Mouse (Mus musculus) E14TG2a.4 (cell line): Measurements from ENCODE around the gene Sox4.

Experiments
- H3K27me3 ChIP-seq: 2 replicates; pipeline ENCODE4 v1.6.1; 2014; ENCODE audit warnings: low read length, control low read depth; ENCODE audit not compliant: insufficient read depth
- H3K36me3 ChIP-seq: 2 replicates; pipeline ENCODE4 v1.6.1; 2014; ENCODE audit warnings: low read length, control low read depth; ENCODE audit not compliant: insufficient read depth
- H3K4me1 ChIP-seq: replicated peaks from 2 replicates; pipeline ENCODE4 v1.6.1; 2014; ENCODE audit warnings: low read depth, low read length, control low read depth
- H3K4me3 ChIP-seq: replicated peaks from 2 replicates; pipeline ENCODE4 v1.5.1; 2014; ENCODE audit warnings: mild to moderate bottlenecking, low read length
- H3K9me3 ChIP-seq: 2 replicates; pipeline ENCODE4 v1.6.1; 2014; ENCODE audit warnings: low read length, control low read depth
- CTCF ChIP-seq: conservative IDR thresholded peaks from 2 replicates; pipeline ENCODE4 v1.5.1; 2014; ENCODE audit warnings: low read length
- NANOG ChIP-seq: IDR thresholded peaks from 2 replicates; pipeline ENCODE4 v1.6.1; 2014; ENCODE audit warnings: borderline replicate concordance, low read length, mixed read lengths
- POU5F1 ChIP-seq: IDR thresholded peaks from 2 replicates; pipeline ENCODE4 v1.6.1; 2014; ENCODE audit warnings: low read length, borderline replicate concordance

Gene Sox4

DNA sequence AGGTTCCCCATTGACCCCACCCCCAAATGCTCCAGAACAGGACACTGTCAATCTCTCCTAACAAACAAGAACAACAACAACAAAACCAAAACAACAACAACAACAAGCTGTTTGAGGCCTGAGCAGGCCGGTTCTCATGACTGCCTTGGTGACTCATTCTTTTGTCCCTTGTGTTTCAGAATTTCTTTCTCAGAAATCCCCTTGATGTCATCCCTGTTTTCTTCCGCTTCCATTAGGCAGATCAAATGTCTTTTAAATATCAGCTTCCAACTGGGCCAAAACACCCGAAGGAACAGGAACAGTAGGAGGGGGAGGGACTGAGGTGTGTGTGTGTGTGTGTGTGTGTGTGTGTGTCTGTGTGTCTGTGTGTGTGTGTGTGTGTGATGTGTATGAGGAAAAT, 21.7 kb downstream of the Sox4 start:
- Histone ChIP-seq H3K9me3 (no peaks in the 10 kb centered on the region), H3K4me1 (peaks cover 32% of the 10 kb centered on the region), H3K27me3 (no peaks in the 10 kb centered on the region), H3K36me3 (no peaks in the 10 kb centered on the region), H3K4me3 (no peak overlapping the region)
- TF ChIP-seq POU5F1 (no peak), NANOG (no peak), CTCF (no peak)

DNA sequence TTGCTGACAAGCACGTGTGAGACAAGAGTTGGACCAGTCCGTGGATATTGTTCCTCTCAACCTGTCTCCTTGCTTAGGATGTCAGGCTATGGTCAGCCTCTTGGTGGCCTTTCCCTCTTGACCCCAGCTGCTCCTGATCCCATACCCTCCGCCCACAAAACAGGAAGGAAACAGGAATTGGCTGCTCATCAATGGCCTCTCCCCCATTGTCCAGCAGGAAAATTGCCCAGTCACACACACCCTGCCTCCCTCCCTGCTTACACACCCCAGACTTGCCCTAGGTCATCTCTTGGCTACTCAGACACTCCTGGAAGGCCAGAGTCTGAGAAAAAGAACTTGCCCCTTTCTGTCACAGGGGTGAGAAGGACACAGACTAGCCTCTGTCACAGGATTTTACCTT, 22.2 kb downstream of the Sox4 start:
- H3K9me3 ChIP-seq = no peaks in the 10 kb centered on the region
- H3K27me3 ChIP-seq = no peaks in the 10 kb centered on the region
- H3K4me1 ChIP-seq = peaks cover 36% of the 10 kb centered on the region
- H3K4me3 ChIP-seq = no peak overlapping the region
- TF ChIP-seq CTCF (no peak), POU5F1 (no peak), NANOG (no peak)
- no peaks in the 10 kb centered on the region for H3K36me3 ChIP-seq

DNA sequence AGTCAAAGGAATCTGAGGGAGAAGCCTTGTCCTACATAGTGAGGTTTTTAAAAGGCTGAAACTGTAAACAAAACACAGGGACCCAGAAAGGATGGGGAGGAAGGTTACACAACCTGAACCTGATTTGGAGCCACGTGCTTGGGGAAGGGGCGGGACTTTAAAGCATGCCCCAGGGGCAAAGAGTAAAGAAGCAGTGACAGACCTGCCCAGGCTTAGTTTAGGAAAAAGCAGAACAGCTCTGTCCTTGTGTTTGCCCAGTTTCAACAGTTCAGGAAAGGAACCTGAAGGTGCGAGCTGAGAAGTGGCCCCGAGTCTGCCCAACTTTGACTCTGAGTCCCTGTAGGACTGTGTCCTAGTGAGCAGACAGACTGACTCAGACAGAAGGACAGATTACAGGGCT, 23.1 kb downstream of the Sox4 start:
- Histone ChIP-seq H3K36me3 (no peaks in the 10 kb centered on the region), H3K4me3 (no peak overlapping the region), H3K4me1 (peaks cover 36% of the 10 kb centered on the region), H3K27me3 (no peaks in the 10 kb centered on the region), H3K9me3 (no peaks in the 10 kb centered on the region)
- no peak for TF ChIP-seq CTCF
- no peak for TF ChIP-seq NANOG
- TF ChIP-seq POU5F1 = no peak

DNA sequence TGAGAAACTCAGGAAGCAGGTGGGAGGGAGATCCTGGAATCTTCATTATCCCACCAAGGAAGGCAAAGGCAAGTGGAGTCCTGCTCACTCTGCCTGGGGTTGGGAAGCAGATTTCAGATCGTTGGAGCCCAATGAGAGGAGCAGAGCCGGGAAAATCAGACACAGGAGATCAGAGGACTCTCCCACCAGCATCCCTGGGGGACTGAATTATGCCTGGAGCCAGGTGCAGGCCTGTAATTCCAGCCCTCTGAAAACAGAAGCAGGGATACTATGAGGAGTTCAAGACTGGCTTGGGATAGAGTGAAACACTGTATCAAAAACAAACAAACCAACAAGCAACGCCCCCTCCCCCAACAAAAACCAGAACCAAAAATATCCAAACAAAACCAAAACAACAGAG, 23.6 kb downstream of the Sox4 start:
- TF ChIP-seq NANOG (no peak), POU5F1 (no peak), CTCF (no peak)
- no peak overlapping the region for H3K4me3 ChIP-seq
- H3K4me1 ChIP-seq = peaks cover 36% of the 10 kb centered on the region
- H3K36me3 ChIP-seq = no peaks in the 10 kb centered on the region
- H3K9me3 ChIP-seq = no peaks in the 10 kb centered on the region
- H3K27me3 ChIP-seq = no peaks in the 10 kb centered on the region

DNA sequence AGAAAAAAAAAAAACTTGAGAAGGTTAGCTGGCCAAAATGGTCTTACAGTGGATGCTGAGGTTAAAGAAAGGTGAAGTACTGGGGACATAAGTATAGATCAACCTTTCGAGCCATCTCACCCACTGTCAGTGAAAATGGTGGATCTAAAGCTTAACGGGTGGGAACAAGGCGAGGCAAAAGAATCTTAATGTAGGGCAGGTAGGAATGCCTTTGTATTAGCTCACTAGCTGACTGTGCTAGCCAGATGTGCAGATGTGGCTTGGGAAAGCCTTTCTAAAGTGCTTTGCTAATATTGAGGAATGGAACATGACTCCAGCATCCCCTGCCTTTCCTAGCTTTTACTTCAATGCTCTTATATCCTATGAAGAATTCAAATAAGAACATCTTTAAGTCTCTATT, 30.4 kb downstream of the Sox4 start:
- 0 out of 2 replicates have a peak, but pooled peaks cover 3% of the 10 kb centered on the region for H3K9me3 ChIP-seq
- H3K36me3 ChIP-seq = no peaks in the 10 kb centered on the region
- no peaks in the 10 kb centered on the region for H3K27me3 ChIP-seq
- no peak overlapping the region for H3K4me3 ChIP-seq
- H3K4me1 ChIP-seq = peaks cover 19% of the 10 kb centered on the region
- no peak for TF ChIP-seq NANOG
- TF ChIP-seq CTCF = no peak
- no peak for TF ChIP-seq POU5F1

DNA sequence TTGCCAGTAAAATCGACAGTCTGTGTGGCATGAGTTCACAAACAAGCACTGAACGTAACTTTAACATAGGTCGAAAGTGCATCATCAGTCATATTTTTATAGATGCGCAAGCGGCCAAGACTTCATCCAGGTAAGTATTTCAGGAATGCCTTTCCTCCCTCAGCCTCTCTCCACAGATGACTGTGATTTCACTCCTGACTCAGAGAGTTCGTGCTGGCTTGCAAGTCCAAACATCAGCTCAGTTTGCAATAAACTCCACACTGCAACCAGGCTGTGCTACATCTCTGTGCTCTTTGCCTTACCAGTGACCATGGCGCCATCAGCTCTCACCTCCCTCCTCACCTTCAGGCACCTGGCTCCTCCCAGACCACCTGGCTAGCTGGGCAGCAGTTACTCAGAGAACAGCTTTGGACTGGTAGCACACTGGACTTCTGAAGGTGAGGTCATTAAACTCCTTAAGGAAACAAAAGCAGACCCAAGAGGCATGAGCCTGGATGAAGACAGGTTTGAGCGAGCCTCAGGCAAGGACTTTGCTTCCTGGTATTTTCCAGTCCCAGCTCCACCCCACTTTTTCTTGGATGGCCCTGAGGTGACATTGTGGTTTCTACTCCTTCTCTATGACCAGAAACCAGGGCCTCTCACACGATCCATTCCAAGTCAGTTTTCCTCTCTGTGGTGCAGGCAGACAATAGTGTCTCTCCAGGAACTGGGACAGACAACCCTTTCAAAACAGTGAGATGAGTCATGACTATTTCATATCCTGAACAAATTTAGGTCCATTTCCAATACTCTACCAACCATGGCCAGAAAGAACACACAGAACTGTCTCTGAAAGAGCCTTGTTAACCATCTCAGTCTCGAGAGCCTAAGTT, 35.9 kb downstream of the Sox4 start:
- H3K9me3 ChIP-seq = 0 out of 2 replicates have a peak, but pooled peaks cover 3% of the 10 kb centered on the region
- H3K4me1 ChIP-seq = peaks cover 11% of the 10 kb centered on the region; the same call in 1 of the 2 replicates
- no peak for TF ChIP-seq NANOG
- no peak for TF ChIP-seq CTCF
- TF ChIP-seq POU5F1 = no peak
- H3K36me3 ChIP-seq = no peaks in the 10 kb centered on the region
- no peak overlapping the region for H3K4me3 ChIP-seq
- 0 out of 2 replicates have a peak, but pooled peaks cover 2% of the 10 kb centered on the region for H3K27me3 ChIP-seq

DNA sequence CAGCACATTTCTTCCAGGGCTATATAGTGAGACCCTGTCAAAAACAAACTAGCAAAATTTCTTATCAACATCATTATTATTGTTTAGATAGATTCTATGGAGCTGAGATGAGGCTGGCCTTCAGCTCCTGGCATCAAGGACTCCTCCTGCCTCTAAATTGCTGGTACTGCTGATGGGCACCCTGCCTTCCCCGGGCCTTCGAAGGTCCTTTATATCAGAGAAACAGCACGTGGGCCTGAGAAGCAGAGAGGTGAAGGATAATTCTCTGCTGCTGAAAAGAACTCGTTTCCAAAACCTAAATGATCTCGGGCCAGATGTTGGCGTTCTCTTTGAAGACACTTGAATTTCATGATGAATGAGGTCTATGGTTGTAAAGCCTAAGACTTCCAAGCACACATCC, 39.9 kb downstream of the Sox4 start:
- Histone ChIP-seq H3K4me1 (peaks cover 33% of the 10 kb centered on the region), H3K36me3 (no peaks in the 10 kb centered on the region), H3K9me3 (no peaks in the 10 kb centered on the region), H3K4me3 (no peak overlapping the region), H3K27me3 (0 out of 2 replicates have a peak, but pooled peaks cover 2% of the 10 kb centered on the region)
- TF ChIP-seq CTCF (no peak), NANOG (no peak), POU5F1 (no peak)

DNA sequence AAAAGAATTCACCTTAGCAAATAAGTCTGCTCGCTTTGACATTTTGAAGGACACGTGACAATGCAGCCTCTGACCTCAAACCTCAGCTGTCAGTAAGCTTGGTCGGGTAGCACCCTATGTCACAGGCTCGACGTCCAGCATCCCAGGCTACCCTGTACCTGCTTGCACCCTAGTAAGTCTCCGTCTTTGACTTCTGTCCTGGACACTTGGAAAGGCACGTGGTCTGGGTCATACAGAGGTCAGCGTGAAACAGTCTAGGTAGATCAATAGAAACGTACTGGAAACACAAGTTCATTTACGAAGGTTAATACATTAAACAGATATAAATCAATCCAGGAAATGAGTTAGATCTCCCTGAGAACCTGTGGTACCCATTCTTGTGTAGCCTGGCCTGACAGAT, 46.5 kb downstream of the Sox4 start:
- Histone ChIP-seq H3K27me3 (no peaks in the 10 kb centered on the region), H3K36me3 (no peaks in the 10 kb centered on the region), H3K4me3 (no peak overlapping the region), H3K9me3 (no peaks in the 10 kb centered on the region), H3K4me1 (peaks cover 31% of the 10 kb centered on the region)
- TF ChIP-seq NANOG = no peak
- no peak for TF ChIP-seq CTCF
- TF ChIP-seq POU5F1 = no peak
